Mouse (Mus musculus) T-helper 1 cell (primary cell): Measurements from ENCODE around the gene Plcb2.

Experiments
- in situ Hi-C: fragments of 300-600 bp; cut with MboI, MseI; formaldehyde crosslinking; loops from one replicate; pipeline ENCODE4 v1.15.1; 2025; ENCODE audit warnings: high pct_unique_total_duplicates

Plcb2 gene

GRCm38 (mm10) chr2:118751896-118752791 lies 23.9 kb upstream of the Plcb2 start:
- in situ Hi-C loops: no loop called here

GRCm38 (mm10) chr2:118750476-118750875 lies 22.2 kb upstream of the Plcb2 start:
- in situ Hi-C loops: no loop called here

DNA sequence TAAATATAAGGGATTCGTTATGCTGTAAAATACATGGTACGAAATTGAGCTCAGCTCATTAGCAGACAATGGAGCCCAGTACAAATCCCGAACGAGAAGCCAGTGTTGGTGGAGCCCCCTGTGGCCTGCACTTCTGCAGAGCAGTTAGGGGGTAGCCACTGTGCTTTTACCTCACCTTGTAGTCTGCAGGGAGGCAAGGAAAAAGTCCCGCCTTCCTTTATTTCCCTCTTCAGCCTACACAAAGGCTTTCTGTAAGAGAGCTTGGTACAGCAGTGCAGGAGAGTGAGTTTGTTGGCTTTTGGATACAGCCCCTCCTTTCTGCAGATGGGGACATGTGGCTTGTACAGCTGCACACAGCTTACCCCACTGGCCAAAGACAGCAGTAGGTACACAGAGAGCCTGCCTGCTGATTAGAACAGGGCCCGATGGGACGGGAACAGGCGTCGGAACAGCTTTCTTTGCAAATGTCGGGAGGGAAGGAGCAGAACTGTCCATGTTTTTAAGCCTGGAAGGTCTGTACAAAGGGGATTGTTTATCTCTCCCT lies 21.2 kb upstream of the Plcb2 start:
- in situ Hi-C loops: no loop called here

- in situ Hi-C loops: no loop called here
Measured at GRCm38 (mm10) chr2:118747301-118747960, 19.2 kb upstream of the Plcb2 start.

DNA sequence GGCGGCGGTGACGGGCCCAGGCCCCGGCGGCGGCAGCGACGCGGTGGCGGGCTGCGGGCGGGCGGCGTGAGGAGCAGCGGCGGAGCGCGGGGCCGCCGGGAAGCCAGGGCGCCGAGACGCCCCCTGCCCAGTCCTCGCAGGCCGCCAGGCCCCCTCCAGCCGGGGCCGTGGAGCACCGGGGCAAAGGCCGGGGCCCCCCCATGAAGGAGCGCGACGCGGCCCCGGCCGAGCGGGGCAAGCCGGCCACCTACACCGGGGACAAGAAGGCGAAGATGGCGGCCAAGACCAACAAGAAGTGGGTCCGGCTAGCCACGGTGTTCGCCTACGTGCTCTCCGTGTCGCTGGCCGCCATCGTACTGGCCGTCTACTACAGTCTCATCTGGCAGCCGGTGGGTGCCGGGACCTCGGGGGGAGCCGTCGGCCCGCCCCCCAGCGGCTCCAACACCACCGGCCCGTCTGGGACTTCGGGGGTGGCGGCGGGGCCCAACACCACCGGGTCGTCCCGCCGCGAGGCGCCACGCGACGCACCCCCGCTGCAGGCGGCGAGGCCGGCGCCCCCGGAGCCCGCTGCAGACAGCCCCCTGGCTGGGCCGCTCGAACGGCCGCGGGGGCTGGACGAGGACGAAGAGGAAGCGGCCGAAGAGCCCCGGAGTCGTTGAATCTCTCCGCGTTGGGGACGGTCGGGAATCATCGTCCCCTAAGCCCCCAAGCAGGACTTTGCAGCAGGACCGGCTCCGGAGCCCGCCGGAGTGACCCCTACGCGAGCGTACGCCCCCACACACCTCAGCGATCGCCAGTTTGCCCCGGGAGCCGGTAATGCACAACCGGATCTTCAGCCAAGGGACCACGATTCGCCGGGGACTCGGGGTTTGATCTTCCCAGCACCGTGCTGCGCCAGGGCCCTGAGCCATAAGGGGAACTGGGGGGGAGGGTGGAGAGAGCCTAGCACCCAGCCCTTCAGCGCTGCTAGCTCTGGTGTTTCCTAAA lies 18.0 kb upstream of the Plcb2 start:
- in situ Hi-C loops: no loop called here

DNA sequence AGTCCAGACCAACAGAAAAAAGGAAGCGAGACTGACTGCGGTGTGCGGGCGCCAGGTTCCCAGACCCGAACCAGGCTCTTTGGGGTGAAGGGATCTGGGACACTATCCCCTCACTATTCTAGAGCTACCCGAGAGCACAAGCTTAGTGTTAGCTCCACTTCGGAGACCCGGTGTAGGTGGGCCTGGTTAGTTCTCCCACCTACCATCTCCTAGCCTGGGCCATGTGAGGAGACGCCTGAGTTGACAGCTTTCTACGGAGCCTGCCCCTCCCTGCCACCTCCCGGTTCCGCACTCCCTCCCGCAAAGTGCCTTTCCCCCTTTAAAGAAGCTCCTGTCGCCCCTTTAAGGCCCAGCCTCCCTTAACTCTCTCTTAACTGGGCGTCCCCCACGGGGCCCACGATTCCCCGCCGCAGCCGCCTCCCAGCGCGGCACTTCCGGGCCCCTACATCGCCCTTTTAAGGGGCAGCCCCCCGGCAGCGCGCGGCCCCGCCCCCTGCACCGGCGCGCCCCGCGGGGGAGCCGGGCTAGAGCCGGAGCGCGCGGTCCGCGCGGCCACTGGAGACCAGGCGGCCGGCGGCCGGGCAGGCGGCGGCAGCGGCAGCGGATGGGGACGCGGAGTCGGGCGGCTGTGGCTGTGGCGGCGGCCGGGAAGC lies 17.1 kb upstream of the Plcb2 start, which contains the start of gene Inafm2:
Inafm2 (plus strand) TSS at position 527 of the 653 bp plus-strand sequence.
- in situ Hi-C loops: no loop called here

DNA sequence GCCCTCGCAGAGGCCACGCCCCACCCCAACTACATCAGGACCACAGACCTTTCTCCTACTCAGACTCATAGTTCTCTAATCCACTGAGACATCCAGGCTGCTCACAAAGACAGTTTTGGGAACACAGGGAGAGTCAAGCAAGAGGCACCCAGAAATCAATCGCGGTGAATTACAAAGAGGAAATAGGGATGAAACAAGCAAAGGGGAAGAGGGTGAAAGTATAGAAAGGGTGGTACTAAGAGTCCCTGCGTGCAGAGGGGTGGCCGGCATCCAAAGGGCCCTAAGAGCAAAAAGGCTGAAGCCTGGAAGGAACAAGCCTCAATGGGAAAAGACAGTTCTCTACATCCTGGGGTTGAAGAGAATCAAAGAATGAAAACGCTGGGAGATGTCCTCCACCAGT lies 16.4 kb upstream of the Plcb2 start:
- in situ Hi-C loops: no loop called here

DNA sequence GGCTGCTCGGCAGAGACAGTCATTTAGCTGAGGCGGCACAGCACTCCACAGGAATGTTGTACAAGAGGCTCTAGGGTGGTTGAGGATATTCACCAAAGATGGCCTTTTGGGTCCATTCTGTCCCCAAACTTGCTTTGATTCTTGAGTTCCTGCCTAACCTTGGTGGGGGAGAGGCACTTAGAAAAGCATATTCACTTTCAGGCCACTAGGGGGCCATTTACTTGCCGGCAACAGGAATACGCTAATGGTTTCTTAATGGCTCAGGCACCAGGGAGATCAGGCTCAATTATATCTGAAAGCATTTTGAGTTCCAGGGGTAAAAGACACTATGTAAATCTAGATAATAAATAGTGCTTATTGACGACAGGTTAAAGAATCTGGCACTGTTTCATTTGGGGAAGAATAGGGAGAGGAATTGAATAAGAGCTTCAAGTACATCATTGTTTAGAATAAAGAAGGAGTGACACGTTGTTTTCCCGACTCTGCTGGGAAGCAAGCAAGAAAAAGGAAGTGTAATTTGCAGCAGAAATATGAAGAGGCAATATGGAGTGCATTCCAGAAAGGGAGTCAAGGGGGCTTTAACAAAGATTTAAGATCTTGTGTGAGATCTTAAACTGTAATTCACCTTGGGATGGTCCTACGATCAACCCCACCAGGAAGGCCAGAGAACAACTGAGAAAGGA lies 15.2 kb upstream of the Plcb2 start:
- in situ Hi-C loops: no loop called here

DNA sequence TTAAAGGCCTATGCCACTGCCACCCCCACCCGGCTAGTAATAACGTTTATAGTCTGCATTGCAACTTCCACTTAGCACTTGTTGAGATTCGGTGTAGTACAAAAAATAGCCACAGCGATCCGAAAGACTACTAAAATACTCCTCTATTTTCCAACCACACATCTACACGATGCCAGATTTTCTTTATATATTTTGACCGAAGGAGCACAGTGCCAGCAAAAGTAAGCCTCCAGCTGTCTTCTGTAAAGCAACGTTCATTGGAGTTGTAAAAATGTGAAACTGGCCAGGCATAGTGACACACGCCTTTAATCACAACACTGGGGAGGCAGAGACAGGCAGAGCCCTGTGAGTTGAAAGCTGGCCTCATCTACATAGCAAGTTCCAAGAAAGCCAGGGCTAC lies 12.9 kb upstream of the Plcb2 start:
- in situ Hi-C loops: no loop called here

DNA sequence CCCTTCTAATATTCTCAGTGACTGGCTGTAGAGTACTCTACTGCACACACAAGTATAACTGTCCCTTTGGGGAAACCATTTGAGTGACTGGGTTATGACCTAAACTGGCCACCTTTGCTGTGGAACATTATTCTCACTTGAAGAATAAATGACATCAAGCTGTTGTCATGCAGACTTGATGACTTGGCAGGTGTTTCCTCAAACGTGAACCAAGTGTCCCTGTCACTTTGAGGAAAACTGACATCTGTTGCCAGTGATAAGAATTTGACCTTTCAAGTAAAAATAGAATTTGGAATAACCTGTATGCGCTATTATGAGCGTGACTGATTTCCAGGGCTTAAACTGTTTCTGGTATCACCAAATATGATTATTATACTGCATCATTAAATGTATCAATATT lies 12.1 kb upstream of the Plcb2 start:
- in situ Hi-C loops: no loop called here

DNA sequence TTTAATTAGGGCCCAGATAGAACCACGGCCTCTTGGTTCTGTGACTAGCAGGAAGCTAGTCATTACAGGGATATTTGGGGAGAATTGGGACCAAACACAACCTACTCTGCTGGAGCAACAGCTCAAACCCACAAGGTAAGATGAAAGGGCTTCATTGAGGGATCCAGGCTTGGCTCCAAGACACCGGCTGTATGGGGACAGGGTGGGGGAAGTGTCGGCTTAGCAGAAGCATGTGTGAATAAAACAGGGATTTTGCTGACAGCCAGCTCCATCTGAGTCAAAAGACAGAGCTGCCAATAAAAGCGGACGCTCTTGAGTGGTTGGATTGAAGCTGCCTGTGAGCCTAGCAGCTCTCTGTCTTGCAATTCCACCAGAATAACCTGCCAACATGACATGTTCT lies 5.1 kb upstream of the Plcb2 start:
- in situ Hi-C loops: no loop called here

DNA sequence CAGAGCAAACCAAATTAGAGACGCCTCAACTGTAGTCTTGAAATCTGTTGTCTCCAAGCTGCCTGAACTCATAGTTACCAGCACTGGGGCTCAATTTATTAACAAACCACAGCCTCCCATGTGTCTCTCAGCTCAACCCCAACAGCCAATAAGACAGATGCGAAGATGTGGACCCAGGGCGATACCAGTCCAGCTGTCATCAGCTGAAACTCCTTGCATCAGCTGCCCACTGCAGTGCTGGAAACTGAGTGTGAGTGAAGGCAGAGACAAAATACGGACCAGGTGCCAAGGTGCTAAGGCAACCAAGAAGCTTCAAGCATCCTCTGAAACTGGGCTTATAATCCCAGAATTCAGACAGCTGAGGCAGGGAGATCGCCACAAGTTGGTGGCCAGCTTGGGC lies 3.7 kb upstream of the Plcb2 start:
- in situ Hi-C loops: no loop called here

DNA sequence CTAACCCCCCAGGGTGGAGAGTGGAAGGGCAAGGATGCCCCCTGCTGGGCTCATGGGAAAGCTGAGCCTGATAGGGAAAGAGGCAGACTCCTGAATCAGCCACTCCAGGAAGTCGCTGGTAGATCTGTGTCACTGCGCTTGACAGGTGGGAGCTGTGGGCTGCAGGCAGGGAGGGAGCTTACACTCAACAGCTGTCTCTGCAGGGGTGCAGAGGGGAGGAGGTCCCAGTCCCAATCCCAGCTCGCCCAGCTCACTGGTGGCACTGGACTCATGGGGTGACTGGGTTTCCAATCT lies 2.3 kb upstream of the Plcb2 start:
- in situ Hi-C loops: no loop called here

GRCm38 (mm10) chr2:118729816-118730621 lies 1.8 kb upstream of the Plcb2 start:
- in situ Hi-C loops: no loop called here

DNA sequence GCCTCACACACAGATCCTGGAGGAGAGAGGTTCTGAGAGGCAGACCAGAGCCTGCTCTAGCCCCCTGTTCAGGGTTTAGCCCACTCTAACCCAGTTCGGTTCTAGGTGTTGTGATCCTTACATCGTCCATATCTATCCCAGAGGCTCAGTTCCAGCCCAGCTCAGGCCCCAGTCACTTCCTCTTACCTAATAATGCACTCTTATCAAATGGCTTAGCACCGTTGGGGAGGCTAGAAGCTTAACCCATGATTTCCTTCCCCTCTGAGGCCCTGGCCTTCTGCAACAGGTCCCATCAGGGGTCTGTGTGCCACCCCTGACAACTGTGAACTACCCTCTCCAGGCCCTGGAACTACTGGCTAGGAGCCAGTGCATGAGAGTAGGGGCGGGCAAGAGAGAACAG lies 956 bp upstream of the Plcb2 start:
- in situ Hi-C loops: no loop called here

DNA sequence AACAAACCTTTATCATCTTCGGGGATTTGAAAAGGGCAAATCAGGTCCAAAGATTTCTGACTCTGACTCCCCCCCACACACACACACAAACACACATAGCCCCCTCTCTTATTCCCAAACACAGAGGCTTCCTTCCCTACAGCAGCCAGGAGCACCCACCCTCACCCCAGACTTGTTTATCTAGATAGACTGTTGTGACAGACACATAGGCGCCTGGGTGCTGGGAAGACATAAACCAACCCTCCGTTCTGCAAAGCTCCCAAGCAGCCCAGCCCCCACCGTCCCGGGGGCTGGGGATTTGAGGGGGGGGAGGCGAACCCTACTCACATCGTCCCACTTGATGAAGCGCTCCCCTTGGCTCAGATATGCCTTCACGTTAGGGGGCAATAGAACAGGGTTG lies 327 bp downstream of the Plcb2 start:
- in situ Hi-C loops: no loop called here

GRCm38 (mm10) chr2:118726873-118727272 lies 1.4 kb downstream of the Plcb2 start:
- in situ Hi-C loops: no loop called here

- in situ Hi-C loops: no loop called here
Measured at GRCm38 (mm10) chr2:118725511-118725910, 2.7 kb downstream of the Plcb2 start.

DNA sequence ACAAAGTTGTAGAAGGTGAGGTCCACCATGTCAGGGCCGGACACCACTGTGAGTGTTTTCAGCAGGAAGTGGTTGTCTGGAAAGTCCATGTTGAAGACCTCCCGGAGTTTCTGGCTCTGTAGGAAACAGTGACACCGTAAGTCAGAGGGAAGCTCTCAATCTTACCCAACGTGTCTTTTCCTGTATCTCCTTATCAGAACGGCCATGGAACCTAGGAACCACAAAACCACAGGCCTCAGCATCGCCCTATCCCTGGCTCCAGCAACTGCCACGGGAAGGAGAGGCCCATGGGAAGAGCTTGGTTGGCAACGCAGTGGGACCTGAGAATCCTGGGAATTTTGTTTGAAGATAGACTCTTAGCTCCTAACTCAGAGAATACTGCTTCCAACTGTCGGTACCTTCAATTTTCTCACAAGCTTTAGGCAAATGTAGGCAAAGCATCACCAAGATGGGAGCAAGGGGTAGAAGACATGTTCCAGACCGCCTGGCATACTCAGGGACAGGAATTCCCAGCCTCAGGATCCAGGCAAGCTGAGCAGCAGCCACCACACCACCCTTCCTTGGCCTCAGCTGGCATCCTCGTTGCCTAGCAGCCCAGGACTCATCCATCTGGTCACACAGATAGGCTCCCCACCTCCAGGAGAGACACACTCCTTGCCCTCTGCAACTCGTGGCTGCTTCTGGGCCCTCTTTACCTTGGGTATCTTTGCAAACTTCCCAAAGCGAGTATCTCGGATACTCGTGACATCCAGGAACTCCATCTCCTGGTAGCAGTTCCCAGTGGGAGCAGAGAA lies 4.3 kb downstream of the Plcb2 start:
- in situ Hi-C loops: no loop called here
